Mouse (Mus musculus) CH12.LX (cell line): ENCODE results near the gene Ppp4r2. TPM values are rescaled to one million over a fixed set of nuclear protein-coding genes. Genes with fewer than 3 reads are reported as not detected.
A peak's percentile ranks its signal among the peaks of the same experiment; 100 is the strongest.

ENCODE experiments used
- DNase-seq: peaks from one replicate; pipeline ENCODE4 v3.0.0-alpha.2; 2013; ENCODE audit errors: extremely low read depth
- H3K27ac ChIP-seq: 2 replicates; pipeline ENCODE4 v1.5.1; 2012; ENCODE audit warnings: low read depth, mild to moderate bottlenecking, control low read depth, moderate library complexity; ENCODE audit not compliant: insufficient read depth
- H3K27me3 ChIP-seq: replicated peaks from 2 replicates; pipeline ENCODE3; 2012; ENCODE audit warnings: inconsistent platforms
- H3K36me3 ChIP-seq, 2 experiments: replicated peaks in 1 of 2; 2 replicates each; pipeline versions ENCODE3 to v1.6.1; 2012; ENCODE audit warnings: inconsistent platforms in 1 of 2, low read length in 1 of 2, mild to moderate bottlenecking in 1 of 2, mixed read lengths in 1 of 2, moderate library complexity in 1 of 2; ENCODE audit not compliant: control insufficient read depth in 1 of 2, insufficient read depth in 1 of 2
- H3K4me1 ChIP-seq, 2 experiments: 2 replicates each; pipeline ENCODE4 v1.6.1; 2012; ENCODE audit warnings: inconsistent platforms in 1 of 2, moderate library complexity in 1 of 2; ENCODE audit not compliant: insufficient read depth in 2 of 2, control insufficient read depth in 1 of 2
- H3K4me2 ChIP-seq: 2 replicates; pipeline ENCODE4 v1.6.1; 2012; ENCODE audit warnings: low read depth, mild to moderate bottlenecking, control low read depth; ENCODE audit not compliant: poor library complexity, insufficient read depth, severe bottlenecking
- H3K4me3 ChIP-seq, 3 experiments: fragments of 150-350 bp in 1 of 3; sonication (generic) in 1 of 3; replicated peaks in 1 of 3; 2 replicates each; pipeline versions ENCODE3 to v1.5.1; 2011 to 2012; ENCODE audit warnings: low read depth in 2 of 3, low read length in 2 of 3, mild to moderate bottlenecking in 2 of 3, moderate library complexity in 2 of 3, control low read depth in 1 of 3, improper control_type of control experiment in 1 of 3, inconsistent platforms in 1 of 3, mixed read lengths in 1 of 3; ENCODE audit not compliant: poor library complexity in 1 of 3
- H3K79me2 ChIP-seq: replicated peaks from 2 replicates; pipeline ENCODE4 v1.6.1; 2012; ENCODE audit warnings: mild to moderate bottlenecking, moderate library complexity; ENCODE audit not compliant: control insufficient read depth, poor library complexity, insufficient read depth, severe bottlenecking; ENCODE audit errors: extremely low read depth
- H3K9ac ChIP-seq: 2 replicates; pipeline ENCODE4 v1.6.1; 2012; ENCODE audit warnings: low read depth, mild to moderate bottlenecking, control low read depth, moderate library complexity; ENCODE audit not compliant: insufficient read depth
- H3K9me3 ChIP-seq: replicated peaks from 2 replicates; pipeline ENCODE3; 2012; ENCODE audit warnings: low read length, inconsistent platforms, mixed read lengths
- BHLHE40 ChIP-seq: IDR thresholded peaks from 2 replicates; pipeline ENCODE4 v1.6.1; 2011; ENCODE audit warnings: mild to moderate bottlenecking, low read depth, low read length, improper control_type of control experiment
- CHD1 ChIP-seq: IDR thresholded peaks from 2 replicates; pipeline ENCODE4 v1.6.1; 2012; ENCODE audit warnings: low read depth, low read length, improper control_type of control experiment, inconsistent platforms
- CHD2 ChIP-seq: IDR thresholded peaks from 2 replicates; pipeline ENCODE4 v1.6.1; 2011; ENCODE audit warnings: low read length, improper control_type of control experiment
- ELF1 ChIP-seq: IDR thresholded peaks from 2 replicates; pipeline ENCODE4 v1.6.1; 2014; ENCODE audit warnings: low read depth, mild to moderate bottlenecking, inconsistent platforms, low read length, improper control_type of control experiment
- EP300 ChIP-seq: IDR thresholded peaks from 2 replicates; pipeline ENCODE4 v1.6.1; 2011; ENCODE audit warnings: low read length, improper control_type of control experiment
- HCFC1 ChIP-seq: IDR thresholded peaks from 2 replicates; pipeline ENCODE4 v1.6.1; 2012; ENCODE audit warnings: low read depth, mild to moderate bottlenecking, inconsistent platforms, low read length, improper control_type of control experiment
- IRF4 ChIP-seq: IDR thresholded peaks from 2 replicates; pipeline ENCODE4 v1.6.1; 2014; ENCODE audit warnings: low read depth, mild to moderate bottlenecking, inconsistent platforms, low read length, improper control_type of control experiment
- JUN ChIP-seq: IDR thresholded peaks from 2 replicates; pipeline ENCODE4 v1.6.1; 2011; ENCODE audit warnings: low read depth, mild to moderate bottlenecking, low read length, improper control_type of control experiment, moderate library complexity; ENCODE audit not compliant: insufficient read depth
- MAFK ChIP-seq: IDR thresholded peaks from 2 replicates; pipeline ENCODE4 v1.6.1; 2011; ENCODE audit warnings: low read length, improper control_type of control experiment; ENCODE audit not compliant: insufficient replicate concordance
- MAX ChIP-seq: IDR thresholded peaks from 2 replicates; pipeline ENCODE4 v1.6.1; 2011; ENCODE audit warnings: low read length, improper control_type of control experiment
- NRF1 ChIP-seq: IDR thresholded peaks from 2 replicates; pipeline ENCODE4 v1.6.1; 2014; ENCODE audit warnings: low read depth, mild to moderate bottlenecking, inconsistent platforms, low read length, improper control_type of control experiment, moderate library complexity
- PAX5 ChIP-seq: IDR thresholded peaks from 2 replicates; pipeline ENCODE4 v1.6.1; 2012; ENCODE audit warnings: low read length, inconsistent platforms, mixed read lengths
- POLR2A ChIP-seq: IDR thresholded peaks from 2 replicates; pipeline ENCODE4 v1.6.1; 2011; ENCODE audit warnings: low read depth, mild to moderate bottlenecking, improper control_type of control experiment, low read length
- RCOR1 ChIP-seq: conservative IDR thresholded peaks from 2 replicates; pipeline ENCODE4 v1.6.1; 2012; ENCODE audit warnings: low read depth, mild to moderate bottlenecking, inconsistent platforms, low read length, improper control_type of control experiment
- SMC3 ChIP-seq: IDR thresholded peaks from 2 replicates; pipeline ENCODE4 v1.6.1; 2011; ENCODE audit warnings: low read depth, low read length, improper control_type of control experiment
- TBP ChIP-seq: conservative IDR thresholded peaks from 2 replicates; pipeline ENCODE4 v1.6.1; 2011; ENCODE audit warnings: low read depth, low read length, improper control_type of control experiment
- TCF12 ChIP-seq: IDR thresholded peaks from 2 replicates; pipeline ENCODE4 v1.6.1; 2014; ENCODE audit warnings: low read depth, mild to moderate bottlenecking, inconsistent platforms, low read length, improper control_type of control experiment
- UBTF ChIP-seq: IDR thresholded peaks from 2 replicates; pipeline ENCODE4 v1.6.1; 2012; ENCODE audit warnings: low read depth, mild to moderate bottlenecking, inconsistent platforms, low read length, improper control_type of control experiment, moderate library complexity
- USF1 ChIP-seq: IDR thresholded peaks from 2 replicates; pipeline ENCODE4 v1.6.1; 2014; ENCODE audit warnings: low read depth, mild to moderate bottlenecking, inconsistent platforms, low read length, improper control_type of control experiment
- ZMIZ1 ChIP-seq: IDR thresholded peaks from 2 replicates; pipeline ENCODE4 v1.6.1; 2012; ENCODE audit warnings: low read depth, mild to moderate bottlenecking, inconsistent platforms, low read length, improper control_type of control experiment
- ZNF384 ChIP-seq: IDR thresholded peaks from 2 replicates; pipeline ENCODE4 v1.6.1; 2012; ENCODE audit warnings: low read depth, low read length, improper control_type of control experiment, inconsistent platforms
- dilution Hi-C: fragments of 300-500 bp; cut with MboI; formaldehyde crosslinking; loops from 2 replicates; pipeline ENCODE4 v1.14.3; 2020; ENCODE audit warnings: low sequenced_read_pairs; ENCODE audit not compliant: extremely low pct_unique_long_range_greater_than_20kb, extremely low pct_ligation_motif_present
- in situ Hi-C: fragments of 300-500 bp; cut with MboI; formaldehyde crosslinking; loops from 3 replicates; pipeline ENCODE4 v1.14.3; 2019; ENCODE audit warnings: low sequenced_read_pairs, low pct_ligation_motif_present, low pct_unique_long_range_greater_than_20kb, mixed read lengths
- polyA plus RNA-seq: library from polyadenylated mRNA; unstranded; fragments of >175 nt; gene quantifications from 2 replicates; pipeline ENCODE4 v1.2.1, GENCODE M21; 2012; ENCODE audit warnings: low read depth; ENCODE audit not compliant: insufficient read length
- total RNA-seq, 2 experiments: library from RNA; depleted of rRNA; stranded (reverse); fragments of 300-350 nt in 1 of 2; fragments of >200 nt in 1 of 2; gene quantifications; 2 replicates each; pipeline ENCODE4 v1.2.3; 2012 to 2014

Gene Ppp4r2
- total and polyA plus RNA-seq, 3 experiments: 53.3 to 134 (median 115) TPM

- H3K79me2 ChIP-seq: no peaks in the 10 kb centered on the region
Measured at GRCm38 (mm10) chr6:100826046-100826445, 7.4 kb upstream of the Ppp4r2 start.

GRCm38 (mm10) chr6:100828565-100828964, 4.9 kb upstream of the Ppp4r2 start:
- peaks cover 3% of the 10 kb centered on the region for H3K9me3 ChIP-seq
- peaks cover 6 to 71% of the 10 kb centered on the region in 2 experiments; a peak in 3 of 4 replicates for H3K4me1 ChIP-seq
- no peaks in the 10 kb centered on the region for H3K27me3 ChIP-seq
- H3K79me2 ChIP-seq: no peaks in the 10 kb centered on the region
- TF ChIP-seq TBP: no peak
- peak; percentile 32; the same call in 1 of the 2 replicates for TF ChIP-seq BHLHE40
- no peak for TF ChIP-seq USF1
- TF ChIP-seq ZNF384: peak; percentile 54
- no peak for TF ChIP-seq MAX
- TF ChIP-seq CHD2: no peak
- TF ChIP-seq ZMIZ1: no peak
- H3K4me3 ChIP-seq: no peak overlapping the region
- dilution Hi-C loops (no loop called here), in situ Hi-C loops (no loop called here)
- H3K4me2 ChIP-seq: no peak overlapping the region
- DNase-seq: no peak
- no peak overlapping the region for H3K9ac ChIP-seq
- no peak overlapping the region for H3K27ac ChIP-seq
- no peaks in the 10 kb centered on the region for H3K36me3 ChIP-seq

More at GRCm38 (mm10) chr6:100826046-100826445, 7.4 kb upstream of the Ppp4r2 start:
- Histone ChIP-seq H3K9me3 (peaks cover 3% of the 10 kb centered on the region), H3K4me1 (peaks cover 6 to 62% of the 10 kb centered on the region in 2 experiments; a peak in 3 of 4 replicates), H3K36me3 (no peaks in the 10 kb centered on the region), H3K27ac (no peak overlapping the region), H3K9ac (no peak overlapping the region), H3K4me3 (no peak overlapping the region), H3K27me3 (no peaks in the 10 kb centered on the region), H3K4me2 (no peak overlapping the region)
- in situ Hi-C loops: no loop called here
- dilution Hi-C loops: no loop called here
- DNase-seq: no peak
- TF ChIP-seq NRF1: no peak
- no peak for TF ChIP-seq ELF1
- TF ChIP-seq TBP: no peak
- no peak for TF ChIP-seq POLR2A
- TF ChIP-seq IRF4: no peak
- no peak for TF ChIP-seq USF1
- TF ChIP-seq TCF12: no peak
- no peak for TF ChIP-seq MAFK
- TF ChIP-seq MAX: no peak
- TF ChIP-seq PAX5: no peak

GRCm38 (mm10) chr6:100829770-100830169, 3.7 kb upstream of the Ppp4r2 start:
- no peak overlapping the region for H3K4me2 ChIP-seq
- H3K79me2 ChIP-seq: peaks cover 11% of the 10 kb centered on the region
- H3K4me3 ChIP-seq: no peak overlapping the region
- peaks cover 0 to 2% of the 10 kb centered on the region in 2 experiments for H3K36me3 ChIP-seq
- no peak for TF ChIP-seq ZNF384
- no peak for TF ChIP-seq RCOR1
- TF ChIP-seq SMC3: no peak
- no peak for TF ChIP-seq HCFC1
- TF ChIP-seq CHD1: no peak
- TF ChIP-seq UBTF: no peak
- TF ChIP-seq MAX: no peak
- no peak for TF ChIP-seq JUN
- TF ChIP-seq MAFK: no peak
- no peak for TF ChIP-seq EP300
- H3K4me1 ChIP-seq: peaks cover 0 to 59% of the 10 kb centered on the region in 2 experiments; a peak in 3 of 4 replicates
- peaks cover 3% of the 10 kb centered on the region for H3K9me3 ChIP-seq
- no peak overlapping the region for H3K9ac ChIP-seq
- no peak overlapping the region for H3K27ac ChIP-seq
- in situ Hi-C loops (no loop called here), dilution Hi-C loops (no loop called here)
- no peaks in the 10 kb centered on the region for H3K27me3 ChIP-seq
- DNase-seq: no peak
